Mouse (Mus musculus) adrenal gland (tissue): ENCODE measurements around the gene Crb3.

Experiments used
- intact Hi-C: fragments of 180-260 bp; cut with DNase I; formaldehyde crosslinking; loops from one replicate; pipeline ENCODE4 v1.15.1; 2025

Crb3 gene

DNA sequence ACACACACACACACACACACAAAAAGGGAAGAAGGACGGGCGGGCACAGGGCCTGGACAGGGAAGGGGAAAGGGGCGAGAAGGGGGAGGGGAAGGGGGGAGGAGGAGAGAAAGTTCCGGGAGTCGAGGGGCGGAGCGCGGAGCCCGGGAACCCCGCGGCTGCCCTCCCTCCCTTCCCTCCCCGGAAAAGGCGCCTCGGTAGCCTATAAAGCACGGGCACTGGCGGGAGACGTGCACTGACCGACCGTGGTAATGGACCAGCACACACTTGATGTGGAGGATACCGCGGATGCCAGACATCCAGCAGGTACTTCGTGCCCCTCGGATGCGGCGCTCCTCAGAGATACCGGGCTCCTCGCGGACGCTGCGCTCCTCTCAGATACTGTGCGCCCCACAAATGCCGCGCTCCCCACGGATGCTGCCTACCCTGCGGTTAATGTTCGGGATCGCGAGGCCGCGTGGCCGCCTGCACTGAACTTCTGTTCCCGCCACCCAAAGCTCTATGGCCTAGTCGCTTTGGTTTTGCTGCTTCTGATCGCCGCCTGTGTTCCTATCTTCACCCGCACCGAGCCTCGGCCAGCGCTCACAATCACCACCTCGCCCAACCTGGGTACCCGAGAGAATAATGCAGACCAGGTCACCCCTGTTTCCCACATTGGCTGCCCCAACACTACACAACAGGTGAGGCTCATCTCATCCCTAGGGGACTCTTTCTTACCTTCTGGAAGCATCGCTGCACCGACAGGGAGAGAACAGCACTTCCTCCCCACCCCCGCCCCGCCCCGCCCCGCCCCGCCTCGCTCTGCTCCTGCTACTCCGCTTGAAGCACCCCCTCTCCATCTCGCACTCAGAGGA is 46.5 kb downstream of the Crb3 start, which contains the start of gene Tnfsf9:
Gene Tnfsf9, plus strand, starts transcription at position 145 of the 854 bp plus-strand sequence.
- intact Hi-C loops, result no loop called here

DNA sequence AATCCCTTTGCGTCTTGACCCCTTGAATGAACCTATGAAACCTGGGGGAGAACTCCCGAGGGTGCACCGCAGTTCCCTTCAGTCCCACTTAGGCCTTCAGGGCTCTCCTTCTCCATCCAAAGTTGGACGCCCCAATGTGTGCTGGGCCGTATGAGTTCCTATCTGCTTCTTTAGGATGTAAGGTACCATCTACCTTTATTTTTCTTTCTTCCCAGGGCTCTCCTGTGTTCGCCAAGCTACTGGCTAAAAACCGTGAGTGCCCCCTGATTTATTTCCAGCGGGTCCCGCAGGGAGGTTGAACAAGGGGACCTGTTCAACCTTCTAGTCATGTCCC is 47.1 kb downstream of the Crb3 start:
- intact Hi-C loops, result no loop called here

DNA sequence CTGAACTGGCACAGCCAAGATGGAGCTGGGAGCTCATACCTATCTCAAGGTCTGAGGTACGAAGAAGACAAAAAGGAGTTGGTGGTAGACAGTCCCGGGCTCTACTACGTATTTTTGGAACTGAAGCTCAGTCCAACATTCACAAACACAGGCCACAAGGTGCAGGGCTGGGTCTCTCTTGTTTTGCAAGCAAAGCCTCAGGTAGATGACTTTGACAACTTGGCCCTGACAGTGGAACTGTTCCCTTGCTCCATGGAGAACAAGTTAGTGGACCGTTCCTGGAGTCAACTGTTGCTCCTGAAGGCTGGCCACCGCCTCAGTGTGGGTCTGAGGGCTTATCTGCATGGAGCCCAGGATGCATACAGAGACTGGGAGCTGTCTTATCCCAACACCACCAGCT is 48.2 kb downstream of the Crb3 start:
- intact Hi-C loops, result no loop called here

DNA sequence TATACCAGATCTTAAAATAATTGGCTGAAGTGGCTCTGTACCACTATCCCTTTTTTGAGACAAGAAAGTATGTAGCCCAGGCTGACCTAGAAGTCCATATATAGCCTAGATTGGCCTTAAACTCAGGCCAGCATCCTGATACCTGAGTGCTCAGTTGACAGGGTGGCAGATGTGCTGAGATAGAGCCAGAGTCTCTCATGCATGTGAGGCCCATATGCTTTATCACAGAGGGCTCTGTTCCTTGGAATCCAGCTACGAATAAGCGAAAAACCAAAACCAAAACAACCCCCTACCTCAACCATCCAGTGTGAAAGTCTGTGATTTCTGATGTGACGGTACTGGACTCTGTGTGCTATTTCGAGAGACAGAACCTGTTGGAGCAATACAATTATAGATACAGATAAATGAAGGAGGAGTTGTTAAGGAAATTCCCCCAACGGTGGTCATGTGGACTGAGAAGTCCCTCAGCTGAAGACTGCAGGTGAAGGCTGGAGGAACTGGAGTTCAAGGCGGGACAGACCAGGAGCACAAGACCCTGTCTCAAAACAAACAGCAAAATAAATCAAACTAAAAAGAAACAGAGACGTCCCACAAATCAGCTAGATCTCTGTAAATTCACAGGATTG is 49.2 kb downstream of the Crb3 start:
- intact Hi-C loops, result no loop called here

DNA sequence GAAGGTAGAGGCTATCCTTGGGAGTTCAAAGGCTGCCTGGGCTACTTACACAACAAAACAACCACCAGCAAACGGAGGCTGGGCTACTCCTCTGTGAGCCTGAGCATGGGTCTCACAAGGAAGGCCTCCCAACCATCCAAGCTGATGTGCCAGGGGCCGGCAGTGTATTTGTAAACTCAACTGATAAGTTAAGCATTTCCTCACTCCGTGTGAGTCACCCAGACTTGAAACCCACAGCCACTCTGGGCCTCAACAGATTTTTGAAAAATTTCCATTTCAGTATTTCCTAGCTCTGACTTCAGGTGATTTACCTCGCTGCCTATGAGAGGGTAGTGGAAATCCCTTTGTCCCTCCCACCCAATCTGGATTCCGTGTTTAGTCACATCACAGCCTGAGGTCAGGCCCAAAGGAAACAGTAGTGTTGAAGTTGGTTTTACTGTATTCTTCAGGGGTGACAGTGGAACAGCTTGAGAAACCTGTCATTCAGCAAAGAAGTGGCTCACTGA is 49.8 kb downstream of the Crb3 start:
- intact Hi-C loops, result no loop called here

DNA sequence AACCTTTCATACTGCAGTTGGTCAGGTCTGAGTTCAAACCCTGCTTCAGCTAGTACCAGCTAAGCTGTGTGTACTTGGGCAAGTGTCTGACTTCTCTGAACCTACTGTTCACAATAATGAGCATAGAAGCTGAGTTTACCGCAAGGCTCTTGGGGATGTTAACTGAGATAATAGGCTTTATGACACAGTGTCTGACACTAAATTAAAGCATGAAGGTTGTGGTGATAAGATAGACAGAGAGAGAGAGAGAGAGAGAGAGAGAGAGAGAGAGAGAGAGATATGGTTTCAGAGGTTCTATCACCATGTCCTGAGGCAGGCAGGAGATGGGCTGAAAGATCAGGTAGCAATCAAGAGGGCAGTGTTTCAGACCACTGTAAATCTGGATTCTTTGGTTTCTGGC is 51.1 kb downstream of the Crb3 start:
- intact Hi-C loops, result no loop called here

DNA sequence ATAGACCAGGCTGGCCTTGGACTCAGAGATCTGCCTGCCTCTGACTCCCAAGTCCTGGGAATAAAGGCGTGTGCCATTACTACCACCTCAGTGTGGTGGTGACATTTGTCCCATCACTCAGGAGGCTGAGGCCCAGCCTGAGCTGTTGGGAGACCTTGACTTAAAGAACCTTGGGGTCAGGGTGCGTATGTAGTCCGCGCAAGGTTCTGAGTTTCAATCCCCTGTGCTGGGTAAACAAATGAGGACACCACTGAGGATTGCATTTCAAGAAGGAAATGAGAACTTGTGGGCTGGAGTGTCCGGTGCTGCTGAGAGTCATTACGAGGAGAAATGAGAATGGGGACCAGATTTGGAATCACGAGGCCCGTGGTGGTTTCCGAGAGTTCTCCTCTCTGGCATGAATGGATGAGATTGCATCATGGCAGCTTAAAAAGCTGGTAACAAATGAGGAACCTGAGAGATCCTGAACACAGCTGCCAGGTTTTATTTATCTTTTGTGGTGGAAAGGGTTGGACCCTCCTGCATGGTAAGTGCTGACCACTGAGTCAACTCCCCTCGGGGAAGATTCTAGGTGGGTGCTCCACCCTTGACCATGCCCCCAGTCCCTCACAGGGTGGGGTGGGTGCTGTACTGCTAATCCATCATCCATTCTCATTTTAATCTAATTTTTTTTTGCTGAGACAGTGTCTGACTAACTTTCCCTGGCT is 54.0 kb downstream of the Crb3 start:
- intact Hi-C loops, result no loop called here
